Mouse (Mus musculus): ENCODE data around the gene Dnmt3l.

Dnmt3l gene

GRCm38 (mm10) chr10:78029080-78029479 lies 12.7 kb upstream of the Dnmt3l start:
- in situ Hi-C loops (cut with MboI, MseI): loop anchor here in 1 of 2 experiments (10.0 kb wide), 1 partner anchor 376 kb away; no protein-coding TSS in a partner anchor

- in situ Hi-C loops (cut with MboI, MseI): loop anchor here (5.0 kb wide), 1 partner anchor 130 kb away; no protein-coding TSS in a partner anchor
Measured at GRCm38 (mm10) chr10:78031987-78032386, 9.8 kb upstream of the Dnmt3l start.

GRCm38 (mm10) chr10:78037139-78037538 lies 4.6 kb upstream of the Dnmt3l start:
- in situ Hi-C loops (cut with MboI, MseI): no loop called here

- in situ Hi-C loops (cut with MboI, MseI): no loop called here
Measured at GRCm38 (mm10) chr10:78042096-78042495, 349 bp downstream of the Dnmt3l start.

- in situ Hi-C loops (cut with MboI, MseI): no loop called here
Measured at GRCm38 (mm10) chr10:78042697-78043405, 1.1 kb downstream of the Dnmt3l start.

GRCm38 (mm10) chr10:78043406-78043836 lies 1.7 kb downstream of the Dnmt3l start, which contains the start of gene Aire:
Aire (minus strand) TSS chr10:78043610.
- in situ Hi-C loops (cut with MboI, MseI): no loop called here

GRCm38 (mm10) chr10:78044531-78044930 lies 2.8 kb downstream of the Dnmt3l start:
- in situ Hi-C loops (cut with MboI, MseI): no loop called here

- in situ Hi-C loops (cut with MboI, MseI): no loop called here
Measured at GRCm38 (mm10) chr10:78046388-78046787, 4.6 kb downstream of the Dnmt3l start.

- in situ Hi-C loops (cut with MboI, MseI): no loop called here
Measured at GRCm38 (mm10) chr10:78048061-78048730, 6.4 kb downstream of the Dnmt3l start.

- in situ Hi-C loops (cut with MboI, MseI): no loop called here
Measured at GRCm38 (mm10) chr10:78049519-78050035, 7.8 kb downstream of the Dnmt3l start.

GRCm38 (mm10) chr10:78054633-78055565 lies 13.2 kb downstream of the Dnmt3l start:
- in situ Hi-C loops (cut with MboI, MseI): no loop called here

GRCm38 (mm10) chr10:78057056-78057455 lies 15.3 kb downstream of the Dnmt3l start:
- in situ Hi-C loops (cut with MboI, MseI): no loop called here

- in situ Hi-C loops (cut with MboI, MseI): no loop called here
Measured at GRCm38 (mm10) chr10:78063122-78063521, 21.4 kb downstream of the Dnmt3l start.

- in situ Hi-C loops (cut with MboI, MseI): no loop called here
Measured at GRCm38 (mm10) chr10:78067226-78067625, 25.5 kb downstream of the Dnmt3l start.

- in situ Hi-C loops (cut with MboI, MseI): no loop called here
Measured at GRCm38 (mm10) chr10:78068541-78068940, 26.8 kb downstream of the Dnmt3l start.

- in situ Hi-C loops (cut with MboI, MseI): no loop called here
Measured at GRCm38 (mm10) chr10:78069101-78070011, 27.6 kb downstream of the Dnmt3l start, which contains the start of gene Icosl. Icosl (plus strand) TSS chr10:78069302.

GRCm38 (mm10) chr10:78074151-78074550 lies 32.4 kb downstream of the Dnmt3l start:
- in situ Hi-C loops (cut with MboI, MseI): no loop called here

GRCm38 (mm10) chr10:78074977-78075376 lies 33.2 kb downstream of the Dnmt3l start:
- in situ Hi-C loops (cut with MboI, MseI): no loop called here

GRCm38 (mm10) chr10:78077862-78078261 lies 36.1 kb downstream of the Dnmt3l start:
- in situ Hi-C loops (cut with MboI, MseI): no loop called here

- in situ Hi-C loops (cut with MboI, MseI): no loop called here
Measured at GRCm38 (mm10) chr10:78078276-78078675, 36.5 kb downstream of the Dnmt3l start.
